Mouse (Mus musculus): Measurements from ENCODE around the gene Lhfp. TPM values are rescaled to one million over a fixed set of nuclear protein-coding genes. Genes with fewer than 3 reads are reported as not detected.
"Not testable (repeated sequence)": the region's sequence is repeated elsewhere in the genome, so short reads cannot be mapped to it uniquely, and the experiment has no call there.

Lhfp gene
- total RNA-seq, 2 experiments from 2014 or later, result 20.5 to 28.1 TPM

- DNase-seq (ENCODE audit: low spot score in 2 of 2), result no peak
These were observed 212.0 kb downstream of the Lhfp start for GRCm38 (mm10) chr3:53253223-53253832.

- peak in 1 of 2 experiments; percentile 6 for DNase-seq (ENCODE audit: low spot score in 2 of 2)
These were observed 217.4 kb downstream of the Lhfp start for GRCm38 (mm10) chr3:53258657-53259158.

GRCm38 (mm10) chr3:53266116-53266515 is 224.8 kb downstream of the Lhfp start:
- no peak for DNase-seq (ENCODE audit: low spot score in 2 of 2)

- no peak for DNase-seq (ENCODE audit: low spot score in 2 of 2)
These were observed 225.7 kb downstream of the Lhfp start for GRCm38 (mm10) chr3:53267046-53267445.

GRCm38 (mm10) chr3:53273220-53273619 is 231.9 kb downstream of the Lhfp start:
- no peak for DNase-seq (ENCODE audit: low spot score in 2 of 2)

- DNase-seq (ENCODE audit: low spot score in 2 of 2), result no peak
These were observed 236.7 kb downstream of the Lhfp start for GRCm38 (mm10) chr3:53277993-53278392.

GRCm38 (mm10) chr3:53282005-53282404 is 240.7 kb downstream of the Lhfp start:
- not testable (repeated sequence) for DNase-seq (ENCODE audit: low spot score in 2 of 2)

GRCm38 (mm10) chr3:53284023-53284422 is 242.7 kb downstream of the Lhfp start:
- DNase-seq (ENCODE audit: low spot score in 2 of 2), result no peak

- DNase-seq (ENCODE audit: low spot score in 2 of 2), result no peak
These were observed 243.3 kb downstream of the Lhfp start for GRCm38 (mm10) chr3:53284471-53285177.

- DNase-seq (ENCODE audit: low spot score in 2 of 2), result no peak
These were observed 247.3 kb downstream of the Lhfp start for GRCm38 (mm10) chr3:53288662-53289061.

GRCm38 (mm10) chr3:53289589-53290219 is 248.4 kb downstream of the Lhfp start:
- no peak for DNase-seq (ENCODE audit: low spot score in 2 of 2)

- DNase-seq (ENCODE audit: low spot score in 2 of 2), result no peak
These were observed 249.9 kb downstream of the Lhfp start for GRCm38 (mm10) chr3:53291185-53291584.

- DNase-seq (ENCODE audit: low spot score in 2 of 2), result no peak
These were observed 250.6 kb downstream of the Lhfp start for GRCm38 (mm10) chr3:53291945-53292344.

- DNase-seq (ENCODE audit: low spot score in 2 of 2), result no peak
These were observed 251.1 kb downstream of the Lhfp start for GRCm38 (mm10) chr3:53292474-53292873.

GRCm38 (mm10) chr3:53292979-53293378 is 251.7 kb downstream of the Lhfp start:
- no peak for DNase-seq (ENCODE audit: low spot score in 2 of 2)

- DNase-seq (ENCODE audit: low spot score in 2 of 2), result no peak
These were observed 252.6 kb downstream of the Lhfp start for GRCm38 (mm10) chr3:53293901-53294433.

- DNase-seq (ENCODE audit: low spot score in 2 of 2), result no peak
These were observed 253.5 kb downstream of the Lhfp start for GRCm38 (mm10) chr3:53294855-53295254.

GRCm38 (mm10) chr3:53301866-53302265 is 260.5 kb downstream of the Lhfp start:
- no peak for DNase-seq (ENCODE audit: low spot score in 2 of 2)

- DNase-seq (ENCODE audit: low spot score in 2 of 2), result no peak
These were observed 263.0 kb downstream of the Lhfp start for GRCm38 (mm10) chr3:53304123-53304900.

GRCm38 (mm10) chr3:53305860-53306259 is 264.5 kb downstream of the Lhfp start:
- DNase-seq (ENCODE audit: low spot score in 2 of 2), result no peak

- no peak for DNase-seq (ENCODE audit: low spot score in 2 of 2)
These were observed 267.3 kb downstream of the Lhfp start for GRCm38 (mm10) chr3:53308649-53309048.
